Mouse (Mus musculus) myocyte (in vitro differentiated cells): ENCODE measurements at regions not wholly inside any gene's neighbourhood (a gene's known extent, or its start where the extent isn't known, plus 50 kb on each side); places are given as distances from the start of the nearest gene placed in this dataset.

Experiments used
- H3K27me3 ChIP-seq: one replicate; pipeline ENCODE4 v1.6.1; 2011; ENCODE audit not compliant: control insufficient read depth, insufficient read depth, insufficient read length
- H3K36me3 ChIP-seq: one replicate; pipeline ENCODE4 v1.6.1; 2011; ENCODE audit not compliant: control insufficient read depth, insufficient read depth
- H3K4me2 ChIP-seq: one replicate; pipeline ENCODE4 v1.6.1; 2011; ENCODE audit warnings: low read depth, control low read depth
- H3K4me3 ChIP-seq: one replicate; pipeline ENCODE4 v1.5.1; 2011; ENCODE audit warnings: mild to moderate bottlenecking, control low read depth, moderate library complexity
- H3K79me2 ChIP-seq: one replicate; pipeline ENCODE4 v1.6.1; 2011; ENCODE audit not compliant: control insufficient read depth, insufficient read depth
- H3ac ChIP-seq: one replicate; pipeline ENCODE4 v1.6.1; 2011; ENCODE audit not compliant: control insufficient read depth, insufficient read length
- CEBPB ChIP-seq: IDR thresholded peaks from 2 replicates; pipeline ENCODE4 v1.6.1; 2011; ENCODE audit warnings: mild to moderate bottlenecking, moderate library complexity; ENCODE audit not compliant: poor library complexity, insufficient read depth, severe bottlenecking
- E2F4 ChIP-seq: IDR thresholded peaks from one replicate; pipeline ENCODE4 v1.6.1; 2011; ENCODE audit warnings: mild to moderate bottlenecking, control low read depth, moderate library complexity; ENCODE audit not compliant: insufficient read depth
- MAX ChIP-seq: IDR thresholded peaks from one replicate; pipeline ENCODE4 v1.6.1; 2011; ENCODE audit warnings: low read depth, mild to moderate bottlenecking, control low read depth
- MYOD1 ChIP-seq, 3 experiments: IDR thresholded peaks; one replicate each; pipeline ENCODE4 v1.6.1; 2011; ENCODE audit warnings: control low read depth in 2 of 3, low read depth in 2 of 3, mild to moderate bottlenecking in 2 of 3, moderate library complexity in 1 of 3; ENCODE audit not compliant: insufficient read length in 2 of 3, control insufficient read depth in 1 of 3
- MYOG ChIP-seq, 3 experiments: IDR thresholded peaks; one replicate each; pipeline ENCODE4 v1.6.1; 2011; ENCODE audit warnings: control low read depth in 2 of 3, low read depth in 2 of 3, mild to moderate bottlenecking in 2 of 3; ENCODE audit not compliant: insufficient read length in 2 of 3, control insufficient read depth in 1 of 3, insufficient read depth in 1 of 3
- POLR2A ChIP-seq: IDR thresholded peaks from one replicate; pipeline ENCODE4 v1.6.1; 2011; ENCODE audit warnings: low read depth, mild to moderate bottlenecking, control low read depth, moderate library complexity; ENCODE audit not compliant: insufficient read length
- POLR2AphosphoS2 ChIP-seq: IDR thresholded peaks from one replicate; pipeline ENCODE4 v1.6.1; 2011; ENCODE audit warnings: low read depth, control low read depth; ENCODE audit not compliant: insufficient read length
- REST ChIP-seq: IDR thresholded peaks from one replicate; pipeline ENCODE4 v1.6.1; 2011; ENCODE audit warnings: mild to moderate bottlenecking, control low read depth, moderate library complexity; ENCODE audit not compliant: insufficient read depth, insufficient read length
- SRF ChIP-seq: IDR thresholded peaks from one replicate; pipeline ENCODE4 v1.6.1; 2011; ENCODE audit warnings: low read depth; ENCODE audit not compliant: control insufficient read depth, insufficient read length
- TCF12 ChIP-seq: IDR thresholded peaks from one replicate; pipeline ENCODE4 v1.6.1; 2011; ENCODE audit warnings: mild to moderate bottlenecking, control low read depth; ENCODE audit not compliant: poor library complexity, insufficient read depth, severe bottlenecking
- TCF3 ChIP-seq: IDR thresholded peaks from one replicate; pipeline ENCODE4 v1.6.1; 2011; ENCODE audit warnings: low read depth, control low read depth; ENCODE audit not compliant: insufficient read length
- USF1 ChIP-seq: IDR thresholded peaks from one replicate; pipeline ENCODE4 v1.6.1; 2011; ENCODE audit warnings: low read depth, mild to moderate bottlenecking, control low read depth, moderate library complexity

DNA sequence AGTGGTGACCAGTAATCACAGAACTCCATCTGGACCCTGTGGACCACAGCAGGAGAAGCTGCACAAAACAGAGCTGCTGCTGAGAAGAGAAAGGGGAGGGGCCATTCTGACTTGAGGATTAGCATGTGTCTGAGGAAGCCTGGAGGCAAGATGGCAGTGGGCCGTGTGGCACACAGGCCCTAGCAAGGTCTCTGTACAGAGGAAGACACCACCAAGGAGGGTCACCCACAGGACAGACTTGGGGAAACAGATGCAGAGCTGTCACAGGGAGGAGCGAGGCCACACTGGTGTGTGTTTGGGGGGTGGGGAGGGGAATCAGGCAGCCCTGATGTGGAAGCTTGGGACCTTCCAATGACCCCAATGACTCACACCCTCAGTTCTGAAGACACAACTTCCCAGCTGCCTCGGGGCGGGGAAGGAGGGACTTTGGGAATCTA lies 79.7 kb upstream of the Gpc1 start:
- Histone ChIP-seq H3K4me2 (peak overlapping the region; percentile 69), H3K79me2 (no peaks in the 10 kb centered on the region), H3K36me3 (no peaks in the 10 kb centered on the region), H3K4me3 (peak overlapping the region; percentile 1), H3ac (no peak overlapping the region), H3K27me3 (no peaks in the 10 kb centered on the region)
- no peak for TF ChIP-seq POLR2A
- TF ChIP-seq E2F4 = no peak
- no peak for TF ChIP-seq REST
- TF ChIP-seq MYOG (IDR thresholded peaks at IDR 0.05; ENCODE audit: control insufficient read depth in 1 of 3, insufficient read depth in 1 of 3, insufficient read length in 2 of 3, low read depth in 2 of 3) = peak in 1 of 3 experiments; percentile 63
- TF ChIP-seq USF1 = no peak
- TF ChIP-seq MYOD1 (IDR thresholded peaks at IDR 0.05; ENCODE audit: control insufficient read depth in 1 of 3, insufficient read length in 2 of 3, low read depth in 2 of 3) = peak in 2 of 3 experiments; percentile 56 to 78

DNA sequence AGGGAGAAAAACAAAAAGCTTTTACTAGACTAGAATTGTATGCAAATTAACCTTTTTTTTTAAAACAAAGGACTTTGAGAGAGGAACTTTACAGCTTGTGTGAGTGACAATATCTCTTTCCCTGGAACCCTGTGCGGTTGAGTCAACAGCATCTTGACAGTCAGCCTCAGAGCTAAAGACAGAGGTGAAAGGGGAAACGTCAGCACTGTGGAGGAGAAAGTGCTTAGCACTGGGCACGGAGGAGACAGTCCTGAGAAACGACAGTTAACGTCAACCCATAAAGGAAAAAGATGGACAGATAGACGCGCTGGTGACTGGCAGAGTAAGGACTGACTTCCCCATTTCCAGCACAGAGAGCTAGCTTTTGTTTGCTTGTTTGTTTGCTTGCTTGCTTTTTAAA lies 82.0 kb upstream of the Gpc1 start:
- H3K79me2 ChIP-seq = no peaks in the 10 kb centered on the region
- no peak overlapping the region for H3ac ChIP-seq
- H3K4me2 ChIP-seq = no peak overlapping the region
- H3K4me3 ChIP-seq = no peak overlapping the region
- H3K36me3 ChIP-seq = no peaks in the 10 kb centered on the region
- no peaks in the 10 kb centered on the region for H3K27me3 ChIP-seq
- no peak for TF ChIP-seq MYOD1 (IDR thresholded peaks at IDR 0.05; ENCODE audit: control insufficient read depth in 1 of 3, insufficient read length in 2 of 3, low read depth in 2 of 3)
- no peak for TF ChIP-seq TCF12

DNA sequence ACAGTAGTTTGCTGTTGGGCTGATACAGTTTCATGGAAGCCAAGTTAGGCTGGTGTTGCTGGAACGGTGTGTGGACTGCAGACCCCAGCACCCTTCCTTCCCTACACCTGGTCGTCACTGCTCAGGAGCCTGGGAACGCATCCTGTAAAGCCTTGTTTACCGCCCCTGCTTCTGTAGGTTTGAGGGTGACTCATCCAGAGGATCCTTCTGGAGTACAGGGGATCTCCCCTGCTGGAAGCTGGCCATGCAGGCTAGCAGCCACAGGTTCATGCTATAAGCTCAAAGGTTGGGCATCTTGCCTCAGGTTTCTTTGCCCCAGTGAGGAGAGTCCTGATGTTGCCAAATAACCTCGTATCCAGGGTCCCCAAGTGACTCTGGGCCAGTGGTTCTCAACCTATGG lies 86.2 kb upstream of the Gpc1 start:
- Histone ChIP-seq H3K79me2 (no peaks in the 10 kb centered on the region), H3ac (no peak overlapping the region), H3K27me3 (no peaks in the 10 kb centered on the region), H3K4me3 (no peak overlapping the region), H3K4me2 (peak overlapping the region; percentile 85), H3K36me3 (no peaks in the 10 kb centered on the region)
- TF ChIP-seq REST (no peak), MYOG (IDR thresholded peaks at IDR 0.05; ENCODE audit: control insufficient read depth in 1 of 3, insufficient read depth in 1 of 3, insufficient read length in 2 of 3, low read depth in 2 of 3) (no peak), USF1 (no peak), CEBPB (no peak), SRF (no peak), E2F4 (no peak), MAX (no peak), MYOD1 (IDR thresholded peaks at IDR 0.05; ENCODE audit: control insufficient read depth in 1 of 3, insufficient read length in 2 of 3, low read depth in 2 of 3) (no peak), TCF12 (no peak), TCF3 (no peak), POLR2A (no peak), POLR2AphosphoS2 (no peak)

DNA sequence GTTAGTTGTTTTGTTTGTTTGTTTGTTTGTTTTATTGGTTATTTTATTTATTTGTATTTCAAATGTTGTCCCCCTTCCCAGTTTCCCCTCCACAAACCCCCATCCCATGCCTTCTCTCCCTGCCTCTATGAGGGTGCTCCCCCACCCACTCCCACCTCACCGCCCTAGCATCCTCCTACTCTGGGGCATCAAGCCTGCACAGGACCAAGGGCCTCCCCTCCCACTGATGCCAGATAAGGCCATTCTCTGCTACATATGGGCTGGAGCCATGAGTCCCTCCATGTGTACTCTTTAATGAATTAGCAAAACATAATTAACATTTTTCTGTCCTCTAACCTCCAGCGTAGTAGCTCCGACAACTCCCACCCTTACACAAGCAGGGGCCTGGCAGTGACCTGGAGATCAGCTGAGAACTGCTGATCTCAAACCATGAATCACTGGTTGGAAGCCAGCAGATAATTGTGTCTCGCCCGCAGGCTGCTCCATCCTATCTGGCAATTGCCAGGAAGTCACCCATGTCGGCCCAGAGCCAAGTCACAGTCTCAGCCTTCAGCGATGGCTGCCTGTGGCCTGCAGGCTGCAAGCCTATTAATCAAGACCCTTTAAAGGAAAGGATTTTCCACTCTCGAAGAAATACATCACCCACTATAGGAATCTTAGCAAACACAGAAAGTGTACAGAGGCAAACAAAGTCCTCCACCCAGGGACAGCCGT lies 86.8 kb upstream of the Gpc1 start:
- Histone ChIP-seq H3ac (no peak overlapping the region), H3K36me3 (no peaks in the 10 kb centered on the region), H3K4me3 (no peak overlapping the region), H3K79me2 (no peaks in the 10 kb centered on the region), H3K4me2 (peak overlapping the region; percentile 85), H3K27me3 (no peaks in the 10 kb centered on the region)
- no peak for TF ChIP-seq USF1
- no peak for TF ChIP-seq POLR2AphosphoS2
- TF ChIP-seq MYOD1 (IDR thresholded peaks at IDR 0.05; ENCODE audit: control insufficient read depth in 1 of 3, insufficient read length in 2 of 3, low read depth in 2 of 3) = peak in 1 of 3 experiments; percentile 13
- TF ChIP-seq REST = no peak
- no peak for TF ChIP-seq TCF3
- no peak for TF ChIP-seq E2F4
- no peak for TF ChIP-seq CEBPB

DNA sequence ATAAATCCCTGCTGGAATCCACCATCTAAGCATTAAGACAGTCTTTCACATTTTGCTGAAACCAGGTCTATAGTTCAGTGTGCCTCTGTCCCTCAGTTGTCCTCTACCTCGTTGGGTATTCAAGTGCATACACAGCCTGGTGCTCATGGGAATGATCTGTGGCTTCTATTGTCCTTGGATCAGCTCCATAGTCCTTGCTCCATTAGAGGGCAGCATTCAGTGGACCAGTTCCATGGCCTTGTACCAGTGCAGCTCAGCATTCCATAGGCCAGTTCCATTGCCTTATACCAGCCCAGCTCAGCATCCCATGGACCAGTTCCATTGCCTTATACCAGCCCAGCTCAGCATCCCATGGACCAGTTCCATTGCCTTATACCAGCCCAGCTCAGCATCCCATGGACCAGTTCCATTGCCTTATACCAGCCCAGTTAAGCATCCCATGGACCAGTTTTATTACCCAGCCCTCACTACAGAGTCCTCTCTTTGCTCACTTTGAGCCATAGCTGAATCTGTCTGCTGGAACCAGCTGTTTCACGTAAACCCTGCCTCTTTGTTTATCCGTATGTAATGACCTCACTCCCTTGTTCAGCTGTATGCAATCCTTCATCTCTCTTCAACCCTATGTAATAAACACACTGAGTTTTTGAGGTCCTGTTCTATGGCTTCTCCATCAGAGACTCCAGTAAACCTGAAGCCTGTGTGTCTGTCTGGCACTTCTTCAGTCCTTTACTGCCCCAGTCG lies 88.4 kb upstream of the Gpc1 start:
- no peak overlapping the region for H3K4me2 ChIP-seq
- H3K4me3 ChIP-seq = no peak overlapping the region
- no peaks in the 10 kb centered on the region for H3K79me2 ChIP-seq
- H3ac ChIP-seq = no peak overlapping the region
- H3K27me3 ChIP-seq = no peaks in the 10 kb centered on the region
- no peak for TF ChIP-seq MAX
- TF ChIP-seq USF1 = no peak
- TF ChIP-seq POLR2AphosphoS2 = no peak
- TF ChIP-seq REST = no peak
- no peak for TF ChIP-seq MYOG (IDR thresholded peaks at IDR 0.05; ENCODE audit: control insufficient read depth in 1 of 3, insufficient read depth in 1 of 3, insufficient read length in 2 of 3, low read depth in 2 of 3)
- TF ChIP-seq E2F4 = no peak
- no peak for TF ChIP-seq TCF12
- TF ChIP-seq TCF3 = no peak
- no peak for TF ChIP-seq MYOD1 (IDR thresholded peaks at IDR 0.05; ENCODE audit: control insufficient read depth in 1 of 3, insufficient read length in 2 of 3, low read depth in 2 of 3)
- TF ChIP-seq CEBPB = no peak
- no peaks in the 10 kb centered on the region for H3K36me3 ChIP-seq
